Mouse (Mus musculus) forebrain, embryonic 11.5 days (tissue): Measurements from ENCODE around the gene Ndufb4. TPM values are rescaled to one million over a fixed set of nuclear protein-coding genes. Genes with fewer than 3 reads are reported as not detected.

Source experiments
- ATAC-seq: fragments of 200-750 bp; cut with Nextera tagmentation; replicated peaks from 2 replicates; pipeline ENCODE4 v1.8.0; 2017; ENCODE audit warnings: moderate TSS enrichment; ENCODE audit not compliant: low FRiP score
- DNase-seq: peaks from one replicate; pipeline ENCODE4 v3.0.0-alpha.2; 2017; ENCODE audit warnings: low spot score
- H3K27ac ChIP-seq: fragments of 300-500 bp; sonication (generic); 2 replicates; pipeline ENCODE4 v1.5.1; 2014; ENCODE audit warnings: low read depth, low read length
- H3K27me3 ChIP-seq: fragments of 300-500 bp; sonication (generic); 2 replicates; pipeline ENCODE4 v1.6.1; 2014; ENCODE audit warnings: mild to moderate bottlenecking, low read length, mixed read lengths; ENCODE audit not compliant: control insufficient read depth, insufficient read depth
- H3K36me3 ChIP-seq: fragments of 300-500 bp; sonication (generic); 2 replicates; pipeline ENCODE4 v1.6.1; 2014; ENCODE audit warnings: mild to moderate bottlenecking, low read length, moderate library complexity, mixed read lengths; ENCODE audit not compliant: control insufficient read depth, insufficient read depth
- H3K4me1 ChIP-seq: fragments of 300-500 bp; sonication (generic); replicated peaks from 2 replicates; pipeline ENCODE4 v1.6.1; 2014; ENCODE audit warnings: low read length, mixed read lengths; ENCODE audit not compliant: control insufficient read depth, insufficient read depth
- H3K4me2 ChIP-seq: fragments of 300-500 bp; sonication (generic); 2 replicates; pipeline ENCODE4 v1.6.1; 2014; ENCODE audit warnings: low read depth, mild to moderate bottlenecking, low read length, moderate library complexity, mixed read lengths; ENCODE audit not compliant: severe bottlenecking
- H3K4me3 ChIP-seq: fragments of 300-500 bp; sonication (generic); 2 replicates; pipeline ENCODE4 v1.5.1; 2014; ENCODE audit warnings: low read depth, low read length
- H3K9ac ChIP-seq: fragments of 300-500 bp; sonication (generic); 2 replicates; pipeline ENCODE4 v1.6.1; 2014; ENCODE audit warnings: low read length
- H3K9me3 ChIP-seq: fragments of 300-500 bp; sonication (generic); 2 replicates; pipeline ENCODE4 v1.6.1; 2016; ENCODE audit warnings: low read length, mixed read lengths; ENCODE audit not compliant: control insufficient read depth
- WGBS: fragments of 180-500 bp; shearing (Covaris S2); extraction: QIAGEN DNeasy Blood & Tissue Kit; methylation state at CpG from one replicate; pipeline ENCODE4 v1.1.7; 2014; 5-methylcytosine and 5-hydroxymethylcytosine counted together
- polyA plus RNA-seq: library from polyadenylated mRNA; unstranded; fragments of >200 nt; fragmentation: Nextera tagmentation; extraction: Ambion mirVana; gene quantifications from 2 replicates; pipeline ENCODE4 v1.2.1, GENCODE M21; 2014

Gene Ndufb4
- polyA plus RNA-seq, 1 experiment from 2014 or later, result 63.0 TPM

DNA sequence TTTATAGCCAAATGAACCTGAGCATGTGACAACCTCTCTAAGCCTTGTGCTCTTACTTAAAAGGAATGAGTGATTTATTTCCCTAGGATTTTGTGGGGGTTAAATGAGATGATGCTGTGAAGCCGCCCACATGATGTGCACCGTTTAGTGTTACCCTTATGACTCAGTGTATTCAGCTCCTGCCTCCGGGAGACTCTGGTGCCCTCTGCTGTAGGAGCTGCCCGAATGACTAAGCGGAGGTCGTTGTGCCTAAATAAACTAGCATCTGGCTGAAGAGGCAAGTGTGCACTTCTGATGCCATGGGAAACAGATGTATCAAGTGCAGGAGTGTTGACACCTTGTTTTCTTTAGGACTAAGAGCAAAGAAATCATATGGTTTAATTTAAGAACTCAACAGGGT is 18.1 kb downstream of the Ndufb4 start:
- no peak overlapping the region for H3K9ac ChIP-seq
- H3K4me3 ChIP-seq, result no peak overlapping the region
- no peak overlapping the region for H3K27ac ChIP-seq
- 61% methylated on average over 6 of the region's 6 CpGs for WGBS
- no peak overlapping the region for H3K4me2 ChIP-seq
- H3K9me3 ChIP-seq, result no peaks in the 10 kb centered on the region
- no peak for ATAC-seq
- H3K27me3 ChIP-seq, result no peaks in the 10 kb centered on the region
- no peak for DNase-seq
- no peaks in the 10 kb centered on the region for H3K4me1 ChIP-seq
- H3K36me3 ChIP-seq, result no peaks in the 10 kb centered on the region

DNA sequence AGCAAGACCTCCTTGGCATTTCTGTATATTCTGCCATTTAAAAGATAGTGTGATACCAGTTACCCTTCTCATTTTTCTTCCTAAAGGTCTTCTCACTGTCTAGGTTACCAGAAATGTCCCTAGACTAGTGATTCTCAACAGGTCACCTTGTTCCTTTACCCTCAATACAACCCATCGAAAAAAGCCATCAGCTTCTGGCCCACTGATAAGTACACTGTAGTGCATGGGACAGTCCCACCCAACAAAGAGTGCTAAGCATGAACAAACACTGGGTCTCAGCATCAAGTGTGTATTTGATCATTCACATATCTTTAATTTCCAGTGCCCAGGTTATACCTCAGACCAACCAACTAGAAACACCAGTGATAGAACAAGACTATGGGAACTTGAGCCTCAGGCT is 19.2 kb downstream of the Ndufb4 start:
- H3K4me2 ChIP-seq, result no peak overlapping the region
- no peak overlapping the region for H3K27ac ChIP-seq
- no peak overlapping the region for H3K9ac ChIP-seq
- H3K4me1 ChIP-seq, result no peaks in the 10 kb centered on the region
- WGBS, result 83% methylated on average over 1 of the region's 1 CpGs
- ATAC-seq, result no peak
- no peak for DNase-seq
- no peaks in the 10 kb centered on the region for H3K27me3 ChIP-seq
- H3K9me3 ChIP-seq, result no peaks in the 10 kb centered on the region
- no peaks in the 10 kb centered on the region for H3K36me3 ChIP-seq
- no peak overlapping the region for H3K4me3 ChIP-seq

DNA sequence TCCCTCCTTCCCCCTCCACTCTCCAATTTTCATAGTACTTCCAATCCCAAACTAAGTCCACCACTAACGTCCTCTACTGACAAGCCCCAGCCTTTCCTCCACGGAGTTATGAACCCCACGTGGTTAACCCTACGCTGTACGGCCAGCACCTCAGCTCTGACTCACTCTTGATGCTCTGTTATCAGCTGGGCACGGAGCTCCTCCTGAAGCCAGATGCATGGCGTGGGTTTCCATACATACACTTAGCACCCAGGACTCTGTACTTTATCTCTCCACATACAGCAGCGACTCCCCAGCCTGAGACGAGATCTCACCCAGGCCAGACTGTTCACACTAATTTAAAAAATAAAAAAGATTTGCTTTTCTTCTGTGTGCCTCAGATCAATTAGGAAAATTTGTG is 19.7 kb downstream of the Ndufb4 start:
- no peak for ATAC-seq
- no peak for DNase-seq
- H3K36me3 ChIP-seq, result no peaks in the 10 kb centered on the region
- no peaks in the 10 kb centered on the region for H3K4me1 ChIP-seq
- H3K27ac ChIP-seq, result no peak overlapping the region
- no peaks in the 10 kb centered on the region for H3K9me3 ChIP-seq
- no peak overlapping the region for H3K4me2 ChIP-seq
- 76% methylated on average over 9 of the region's 9 CpGs for WGBS
- no peak overlapping the region for H3K9ac ChIP-seq
- H3K27me3 ChIP-seq, result no peaks in the 10 kb centered on the region
- no peak overlapping the region for H3K4me3 ChIP-seq

DNA sequence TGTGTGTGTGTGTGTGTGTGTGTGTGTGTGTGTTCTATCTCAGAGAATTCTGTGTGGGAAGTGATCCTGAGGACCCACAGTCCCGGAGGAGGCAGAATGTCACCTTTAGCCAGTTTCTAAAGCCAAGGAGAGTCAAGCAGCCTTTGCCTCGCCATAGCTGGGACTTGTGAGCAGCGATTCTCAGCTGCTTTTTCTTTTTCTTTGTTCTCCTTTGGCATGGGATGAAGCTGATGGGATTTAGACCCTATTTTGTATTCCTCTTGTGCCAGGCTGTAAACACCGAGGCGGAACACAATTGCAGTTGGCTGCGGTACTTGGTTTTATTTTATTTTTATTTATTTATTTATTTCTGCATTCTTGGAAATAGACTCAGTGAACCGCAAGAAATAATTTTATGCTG is 25.2 kb downstream of the Ndufb4 start:
- Histone ChIP-seq H3K36me3 (no peaks in the 10 kb centered on the region), H3K4me3 (no peak overlapping the region), H3K4me2 (no peak overlapping the region), H3K9me3 (no peaks in the 10 kb centered on the region), H3K4me1 (no peaks in the 10 kb centered on the region), H3K27ac (no peak overlapping the region), H3K9ac (no peak overlapping the region), H3K27me3 (no peaks in the 10 kb centered on the region)
- 79% methylated on average over 7 of the region's 7 CpGs for WGBS
- DNase-seq (no peak), ATAC-seq (no peak)

DNA sequence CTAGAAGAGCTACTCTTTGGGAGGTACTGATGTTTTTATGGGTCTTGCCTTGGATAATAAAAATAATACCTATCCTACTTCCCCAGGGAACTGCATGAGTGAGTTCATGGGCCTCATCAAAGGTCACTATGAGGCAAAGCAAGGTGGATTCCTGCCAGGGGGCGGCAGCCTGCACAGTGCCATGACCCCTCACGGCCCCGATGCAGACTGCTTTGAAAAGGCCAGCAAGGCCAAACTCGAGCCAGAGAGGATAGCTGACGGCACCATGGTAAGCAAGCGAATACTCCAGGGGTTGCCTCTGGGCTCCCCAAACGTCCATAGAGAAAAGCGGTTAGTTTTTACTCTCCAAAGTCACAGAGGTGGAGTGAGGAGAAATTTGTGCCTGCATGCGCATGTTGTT is 25.9 kb downstream of the Ndufb4 start:
- Histone ChIP-seq H3K4me1 (no peaks in the 10 kb centered on the region), H3K9me3 (no peaks in the 10 kb centered on the region), H3K4me3 (no peak overlapping the region), H3K4me2 (no peak overlapping the region), H3K36me3 (no peaks in the 10 kb centered on the region), H3K9ac (no peak overlapping the region), H3K27me3 (no peaks in the 10 kb centered on the region), H3K27ac (no peak overlapping the region)
- DNase-seq (no peak), ATAC-seq (no peak)
- WGBS, result 79% methylated on average over 9 of the region's 9 CpGs

DNA sequence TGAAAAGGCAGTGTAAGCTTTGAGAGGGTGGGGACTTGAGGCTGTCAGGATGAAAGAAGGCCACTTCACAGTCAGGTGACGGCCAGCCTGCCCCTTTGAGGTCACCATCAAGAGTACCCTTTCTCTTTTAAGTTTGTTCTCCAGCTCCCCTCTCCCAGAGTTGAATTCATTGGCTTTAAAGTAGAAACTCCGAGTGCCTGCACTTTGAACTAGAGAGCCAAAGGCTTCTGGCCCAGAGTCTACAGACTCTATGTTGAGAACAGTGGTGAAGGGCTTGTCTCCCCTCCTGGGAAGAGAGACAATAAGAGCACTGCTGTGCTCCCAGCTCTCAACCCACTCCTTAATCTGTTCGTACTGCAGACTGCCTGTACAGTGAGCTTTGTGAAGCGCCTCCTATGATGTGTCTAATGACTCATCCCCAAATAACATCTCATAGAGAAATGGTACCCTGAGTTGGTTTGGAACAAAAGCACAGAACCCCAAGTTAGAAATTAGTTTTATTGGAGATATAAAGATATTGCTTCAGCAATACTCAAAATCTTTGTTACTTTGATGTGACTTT is 27.8 kb downstream of the Ndufb4 start:
- 42% methylated on average over 4 of the region's 4 CpGs for WGBS
- no peak overlapping the region for H3K9ac ChIP-seq

DNA sequence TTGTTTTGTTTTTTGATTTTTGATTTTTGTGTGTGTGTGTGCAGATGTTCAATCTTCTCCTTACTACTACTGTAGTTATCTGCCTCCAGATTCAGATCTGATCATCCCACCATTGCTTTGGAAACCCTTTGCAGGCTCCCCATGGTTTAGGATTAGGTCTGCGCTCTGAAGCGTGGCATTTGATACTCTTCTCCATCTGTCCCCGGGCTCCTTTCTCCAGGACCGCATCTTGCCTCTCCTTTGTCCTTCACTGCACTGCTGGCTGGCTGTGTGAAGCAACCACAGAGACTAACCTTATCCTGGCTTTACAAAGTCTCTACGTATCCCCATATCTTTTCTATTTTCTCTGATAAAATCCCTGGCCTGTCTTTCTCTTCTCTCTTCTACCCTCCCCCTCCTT is 31.3 kb downstream of the Ndufb4 start:
- no peak overlapping the region for H3K27ac ChIP-seq
- no peaks in the 10 kb centered on the region for H3K36me3 ChIP-seq

More for the DNA sequence above, 27.8 kb downstream of the Ndufb4 start:
- H3K27ac ChIP-seq, result no peak overlapping the region
- no peaks in the 10 kb centered on the region for H3K4me1 ChIP-seq
- H3K4me2 ChIP-seq, result no peak overlapping the region
- no peak overlapping the region for H3K4me3 ChIP-seq
- H3K9me3 ChIP-seq, result no peaks in the 10 kb centered on the region
- DNase-seq (no peak), ATAC-seq (no peak)
- no peaks in the 10 kb centered on the region for H3K36me3 ChIP-seq
- no peaks in the 10 kb centered on the region for H3K27me3 ChIP-seq

DNA sequence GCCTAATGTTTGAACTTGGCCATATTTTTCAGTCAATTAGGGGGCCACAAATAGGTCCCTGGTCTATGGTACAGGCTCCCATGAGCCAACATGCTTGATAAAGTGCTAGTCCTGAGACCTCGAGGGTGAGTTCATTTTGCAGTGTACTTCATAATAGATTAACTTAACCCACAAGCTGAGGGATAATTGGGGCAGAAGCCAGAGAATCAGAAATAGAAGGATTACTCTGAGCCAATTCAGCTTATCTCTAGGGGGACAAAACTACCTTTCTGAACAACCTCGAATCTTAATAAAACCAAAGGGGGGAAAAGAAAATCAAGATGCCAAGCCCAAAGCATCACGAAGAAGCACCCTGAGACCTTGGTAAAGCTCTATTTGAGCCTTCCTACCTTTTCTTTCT is 31.9 kb downstream of the Ndufb4 start:
- H3K4me1 ChIP-seq, result no peaks in the 10 kb centered on the region
- WGBS, result 54% methylated on average over 3 of the region's 3 CpGs
- DNase-seq (no peak), ATAC-seq (no peak)
- H3K4me3 ChIP-seq, result no peak overlapping the region
- no peak overlapping the region for H3K27ac ChIP-seq
- H3K9ac ChIP-seq, result no peak overlapping the region
- H3K9me3 ChIP-seq, result no peaks in the 10 kb centered on the region
- H3K27me3 ChIP-seq, result no peaks in the 10 kb centered on the region
- H3K4me2 ChIP-seq, result no peak overlapping the region
- no peaks in the 10 kb centered on the region for H3K36me3 ChIP-seq

More for the DNA sequence above, 31.3 kb downstream of the Ndufb4 start:
- H3K4me2 ChIP-seq, result no peak overlapping the region
- no peaks in the 10 kb centered on the region for H3K27me3 ChIP-seq
- no peak for DNase-seq
- H3K9ac ChIP-seq, result no peak overlapping the region
- 38% methylated on average over 5 of the region's 5 CpGs for WGBS
- no peaks in the 10 kb centered on the region for H3K9me3 ChIP-seq
- no peak for ATAC-seq
- H3K4me1 ChIP-seq, result no peaks in the 10 kb centered on the region
- no peak overlapping the region for H3K4me3 ChIP-seq

DNA sequence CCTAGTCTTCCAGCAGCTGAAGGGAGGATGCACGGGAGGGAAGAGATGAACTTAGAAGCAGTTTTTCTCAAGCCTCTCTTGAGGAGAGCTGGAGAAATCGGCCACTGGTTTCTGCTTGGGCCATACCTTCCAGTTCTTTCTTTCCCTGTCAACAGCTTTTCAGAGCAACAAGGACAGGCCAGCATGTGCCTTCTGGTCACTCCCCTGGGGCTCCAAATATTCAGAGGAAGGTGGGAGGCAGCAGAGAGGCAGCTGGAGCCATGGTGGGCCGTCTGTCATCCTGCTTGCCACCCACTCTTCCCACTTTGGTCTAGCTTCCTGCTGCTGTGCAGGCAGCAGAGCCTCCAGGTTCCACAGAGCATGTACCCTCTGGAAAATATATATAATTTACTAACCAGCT is 36.6 kb downstream of the Ndufb4 start:
- H3K9ac ChIP-seq, result no peak overlapping the region
- H3K9me3 ChIP-seq, result no peaks in the 10 kb centered on the region
- H3K4me1 ChIP-seq, result no peaks in the 10 kb centered on the region
- WGBS, result 49% methylated on average over 3 of the region's 3 CpGs
- no peak overlapping the region for H3K4me2 ChIP-seq
- H3K4me3 ChIP-seq, result no peak overlapping the region
- no peak for ATAC-seq
- no peak for DNase-seq
- no peaks in the 10 kb centered on the region for H3K36me3 ChIP-seq
- no peak overlapping the region for H3K27ac ChIP-seq
- H3K27me3 ChIP-seq, result no peaks in the 10 kb centered on the region
